Mouse (Mus musculus): ENCODE results near the gene Ugt2a1. TPM values are rescaled to one million over a fixed set of nuclear protein-coding genes. Genes with fewer than 3 reads are reported as not detected.
"Not testable (repeated sequence)": the region's sequence is repeated elsewhere in the genome, so short reads cannot be mapped to it uniquely, and the experiment has no call there.

Gene Ugt2a1
- polyA plus RNA-seq, 1 experiment from 2014 or later = not detected

GRCm38 (mm10) chr5:87425676-87426075 lies 65.0 kb downstream of the Ugt2a1 start:
- WGBS = 76% methylated on average over 3 of the region's 3 CpGs
- Histone ChIP-seq H3K27ac (ENCODE audit: low read length) (no peak overlapping the region), H3K36me3 (ENCODE audit: control insufficient read depth, insufficient read depth, low read length) (no peaks in the 10 kb centered on the region), H3K9me3 (ENCODE audit: control insufficient read depth, low read depth, low read length) (no peaks in the 10 kb centered on the region), H3K4me2 (replicated peaks; ENCODE audit: low read depth, low read length) (no peak overlapping the region), H3K4me1 (ENCODE audit: control insufficient read depth, insufficient read depth, low read length) (no peaks in the 10 kb centered on the region), H3K27me3 (ENCODE audit: control insufficient read depth, insufficient read depth, low read length) (no peaks in the 10 kb centered on the region), H3K9ac (replicated peaks; ENCODE audit: low read depth, low read length) (no peak overlapping the region), H3K4me3 (ENCODE audit: low read depth, low read length) (no peak overlapping the region)
- no peak for ATAC-seq (ENCODE audit: insufficient number of reproducible peaks, insufficient read depth, low FRiP score, low read depth)

- not testable (repeated sequence) for ATAC-seq (ENCODE audit: insufficient number of reproducible peaks, insufficient read depth, low FRiP score, low read depth); H3K27ac ChIP-seq (ENCODE audit: low read length); H3K4me3 ChIP-seq (ENCODE audit: low read depth, low read length); H3K9ac ChIP-seq (replicated peaks; ENCODE audit: low read depth, low read length); H3K36me3 ChIP-seq (ENCODE audit: control insufficient read depth, insufficient read depth, low read length); H3K27me3 ChIP-seq (ENCODE audit: control insufficient read depth, insufficient read depth, low read length); H3K4me2 ChIP-seq (replicated peaks; ENCODE audit: low read depth, low read length); H3K4me1 ChIP-seq (ENCODE audit: control insufficient read depth, insufficient read depth, low read length); H3K9me3 ChIP-seq (ENCODE audit: control insufficient read depth, low read depth, low read length)
- WGBS = 91% methylated on average over 1 of the region's 2 CpGs
Measured at GRCm38 (mm10) chr5:87424041-87424440, 66.6 kb downstream of the Ugt2a1 start, which contains the start of gene Ugt2b38. Gene Ugt2b38 (minus strand): TSS chr5:87424203.

Other genes starting within 250 kb of the Ugt2a1 start
- gene Ugt2b37, start 236.1 kb downstream of the Ugt2a1 start, polyA plus RNA-seq (2014; fragmentation: Nextera tagmentation; extraction: Ambion mirVana) = not detected in 2 replicates
- 0.45 TPM in 1 of 2 replicates, not detected in the other for gene Ugt2a3, start 153.7 kb downstream of the Ugt2a1 start, polyA plus RNA-seq (2014; fragmentation: Nextera tagmentation; extraction: Ambion mirVana)
- not detected in 2 replicates for gene Ugt2b38, start 66.7 kb downstream of the Ugt2a1 start, polyA plus RNA-seq (2014; fragmentation: Nextera tagmentation; extraction: Ambion mirVana)
- not detected in 2 replicates for gene Ugt2a2, start 8.6 kb downstream of the Ugt2a1 start, polyA plus RNA-seq (2014; fragmentation: Nextera tagmentation; extraction: Ambion mirVana)
- gene Gm43638, start 4.1 kb downstream of the Ugt2a1 start, polyA plus RNA-seq (2014; fragmentation: Nextera tagmentation; extraction: Ambion mirVana) = not detected in 2 replicates
- 5.1 and 5.2 TPM in 2 replicates for gene Sult1b1, start 47.3 kb upstream of the Ugt2a1 start, polyA plus RNA-seq (2014; fragmentation: Nextera tagmentation; extraction: Ambion mirVana)
- gene Sult1d1, start 78.2 kb upstream of the Ugt2a1 start, polyA plus RNA-seq (2014; fragmentation: Nextera tagmentation; extraction: Ambion mirVana) = 30.1 and 30.8 TPM in 2 replicates
- not detected in 2 replicates for gene Sult1e1, start 100.7 kb upstream of the Ugt2a1 start, polyA plus RNA-seq (2014; fragmentation: Nextera tagmentation; extraction: Ambion mirVana)
- gene Csn1s1, start 175.3 kb upstream of the Ugt2a1 start, polyA plus RNA-seq (2014; fragmentation: Nextera tagmentation; extraction: Ambion mirVana) = not detected in 2 replicates
- not detected in 2 replicates for gene Csn2, start 208.8 kb upstream of the Ugt2a1 start, polyA plus RNA-seq (2014; fragmentation: Nextera tagmentation; extraction: Ambion mirVana)